Mouse (Mus musculus) G1E (cell line): ENCODE measurements at regions not wholly inside any gene's neighbourhood (a gene's known extent, or its start where the extent isn't known, plus 50 kb on each side); places are given as distances from the start of the nearest gene placed in this dataset.
"Not testable (repeated sequence)": the region's sequence is repeated elsewhere in the genome, so short reads cannot be mapped to it uniquely, and the experiment has no call there.

Experiments
- CTCF ChIP-seq: IDR thresholded peaks from 2 replicates; pipeline ENCODE4 v1.5.1; 2012; ENCODE audit warnings: low read depth, low read length, inconsistent platforms, mixed read lengths
- GATA1 ChIP-seq: IDR thresholded peaks from 2 replicates; pipeline ENCODE4 v1.6.1; 2012; ENCODE audit warnings: borderline replicate concordance, low read length, inconsistent platforms, mixed read lengths
- GATA2 ChIP-seq: IDR thresholded peaks from 2 replicates; pipeline ENCODE4 v1.6.1; 2012; ENCODE audit warnings: low read depth, low read length, inconsistent platforms, borderline replicate concordance
- TAL1 ChIP-seq: conservative IDR thresholded peaks from 2 replicates; pipeline ENCODE4 v1.6.1; 2012; ENCODE audit warnings: low read depth, low read length, inconsistent platforms, mixed read lengths

- 0 out of 2 replicates have a peak, but pooled peaks have one; percentile 41 for TF ChIP-seq CTCF
- TF ChIP-seq TAL1, GATA2, GATA1: not testable (repeated sequence)
Observed at GRCm38 (mm10) chr14:53045331-53045730, 549.8 kb upstream of the Olfr1507 start.
